ENCODE assay signal across 8 mouse cellular contexts in the genomic region with DNA sequence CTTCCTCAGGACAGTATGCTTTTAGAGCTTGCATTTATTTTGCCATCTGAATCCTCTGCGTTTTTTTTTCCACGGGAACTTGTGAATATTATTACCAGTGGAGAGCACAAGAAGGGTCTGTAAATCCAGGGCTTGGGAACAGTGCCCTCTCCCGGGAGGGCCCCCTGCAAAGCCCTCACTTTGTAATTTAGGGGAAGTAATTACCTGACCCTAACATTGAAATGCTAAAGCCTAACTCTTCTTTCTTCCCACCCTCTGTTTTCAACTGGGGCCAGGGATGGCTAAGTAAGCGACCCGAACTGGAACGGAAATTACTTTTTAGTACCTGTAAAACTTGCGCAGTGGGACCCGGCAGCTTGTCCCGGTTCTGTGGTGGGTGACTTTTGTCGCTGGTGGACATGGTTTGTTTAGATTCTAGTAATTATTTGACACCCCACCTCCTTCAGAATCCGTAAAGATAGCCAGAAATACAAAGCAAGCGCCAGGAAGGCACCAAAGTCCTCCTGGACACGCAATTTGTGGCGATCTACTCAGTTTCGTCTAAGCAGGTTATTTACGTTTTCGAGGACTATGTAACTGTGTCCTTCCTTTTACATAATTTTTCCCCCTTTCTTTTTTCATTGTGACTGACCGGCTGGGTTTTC. TPM values are rescaled to one million over a fixed set of nuclear protein-coding genes. Genes with fewer than 3 reads are reported as not detected.
DNase-seq lines count a peak whose midpoint lies in the region; ATAC-seq and TF ChIP-seq lines count a peak whose summit lies in the region.

No protein-coding gene starts in this region.

- DNase-seq in lung, embryonic 14.5 days, result peak; percentile 17
- DNase-seq in lung, postnatal 10 days, result no peak
- no peak for DNase-seq in spleen, adult 12 weeks (ENCODE audit: low spot score)
- DNase-seq in right cerebral cortex, postnatal 36 days (ENCODE audit: low spot score in 2 of 2), result no peak
- DNase-seq in lung, postnatal 14 days, result no peak

- no peaks in the 10 kb centered on the region for H3K36me3 ChIP-seq in lung, embryonic 14.5 days (ENCODE audit: insufficient read depth)
- H3K36me3 ChIP-seq in forebrain, embryonic 13.5 days (ENCODE audit: poor library complexity, severe bottlenecking), result no peaks in the 10 kb centered on the region
- H3K36me3 ChIP-seq in limb, embryonic 13.5 days, result no peaks in the 10 kb centered on the region
- no peaks in the 10 kb centered on the region for H3K36me3 ChIP-seq in stomach, embryonic 14.5 days (ENCODE audit: control insufficient read depth, insufficient read depth, low read length)

- peaks cover 65% of the 10 kb centered on the region for H3K27me3 ChIP-seq in lung, embryonic 14.5 days (ENCODE audit: insufficient read depth, low read length)
- peaks cover 78% of the 10 kb centered on the region for H3K27me3 ChIP-seq in forebrain, embryonic 13.5 days
- peaks cover 83% of the 10 kb centered on the region for H3K27me3 ChIP-seq in limb, embryonic 13.5 days
- H3K27me3 ChIP-seq in stomach, embryonic 14.5 days (ENCODE audit: control insufficient read depth, insufficient read depth, low read length), result peaks cover 32% of the 10 kb centered on the region

- peak overlapping the region; percentile 32 for H3K4me3 ChIP-seq in lung, embryonic 14.5 days (ENCODE audit: low read depth, low read length)
- peak overlapping the region; percentile 37 for H3K4me3 ChIP-seq in forebrain, embryonic 13.5 days
- H3K4me3 ChIP-seq in limb, embryonic 13.5 days, result peak overlapping the region; percentile 46
- peak overlapping the region; percentile 27 for H3K4me3 ChIP-seq in stomach, embryonic 14.5 days (ENCODE audit: low read depth, low read length)

- ATAC-seq in lung, embryonic 14.5 days (ENCODE audit: insufficient read depth), result no peak
- no peak for ATAC-seq in forebrain, embryonic 13.5 days
- no peak for ATAC-seq in limb, embryonic 13.5 days (ENCODE audit: low FRiP score, low read depth)
- no peak for ATAC-seq in stomach, embryonic 14.5 days (ENCODE audit: insufficient number of reproducible peaks, insufficient read depth, low FRiP score, low read depth)

- 2% methylated on average over 18 of the region's 18 CpGs for WGBS in lung, embryonic 14.5 days
- under 1% methylated on average over 18 of the region's 18 CpGs for WGBS in forebrain, embryonic 13.5 days
- 2% methylated on average over 18 of the region's 18 CpGs for WGBS in limb, embryonic 13.5 days
- WGBS in stomach, embryonic 14.5 days, result 3% methylated on average over 18 of the region's 18 CpGs

- no peak overlapping the region for H3K27ac ChIP-seq in lung, embryonic 14.5 days (ENCODE audit: low read depth)
- peak overlapping the region; percentile 67 for H3K27ac ChIP-seq in forebrain, embryonic 13.5 days
- no peak overlapping the region for H3K27ac ChIP-seq in limb, embryonic 13.5 days
- H3K27ac ChIP-seq in stomach, embryonic 14.5 days (ENCODE audit: low read length), result no peak overlapping the region

- H3K4me1 ChIP-seq in lung, embryonic 14.5 days (ENCODE audit: insufficient read depth), result 0 out of 2 replicates have a peak, but pooled peaks cover 7% of the 10 kb centered on the region
- H3K4me1 ChIP-seq in forebrain, embryonic 13.5 days, result peaks cover 42% of the 10 kb centered on the region
- peaks cover 20% of the 10 kb centered on the region for H3K4me1 ChIP-seq in limb, embryonic 13.5 days
- H3K4me1 ChIP-seq in stomach, embryonic 14.5 days (ENCODE audit: control insufficient read depth, insufficient read depth, low read length), result 0 out of 2 replicates have a peak, but pooled peaks cover 9% of the 10 kb centered on the region

- H3K4me2 ChIP-seq in lung, embryonic 14.5 days, result peak overlapping the region; percentile 68
- peak overlapping the region; percentile 75 for H3K4me2 ChIP-seq in forebrain, embryonic 13.5 days
- H3K4me2 ChIP-seq in limb, embryonic 13.5 days (replicated peaks), result peak overlapping the region; percentile 82
- H3K4me2 ChIP-seq in stomach, embryonic 14.5 days (replicated peaks; ENCODE audit: low read depth, low read length), result peak overlapping the region; percentile 69

- no peak overlapping the region for H3K9ac ChIP-seq in lung, embryonic 14.5 days
- H3K9ac ChIP-seq in forebrain, embryonic 13.5 days, result peak overlapping the region; percentile 65
- peak overlapping the region; percentile 60; the same call in 1 of the 2 replicates for H3K9ac ChIP-seq in limb, embryonic 13.5 days
- H3K9ac ChIP-seq in stomach, embryonic 14.5 days (replicated peaks; ENCODE audit: low read depth, low read length), result no peak overlapping the region

- TF ChIP-seq CTCF in lung, embryonic 14.5 days (IDR thresholded peaks at IDR 0.05; ENCODE audit: low read depth), result no peak

- no peaks in the 10 kb centered on the region for H3K9me3 ChIP-seq in lung, embryonic 14.5 days (ENCODE audit: low read depth, low read length)
- H3K9me3 ChIP-seq in forebrain, embryonic 13.5 days (replicated peaks), result no peaks in the 10 kb centered on the region
- no peaks in the 10 kb centered on the region for H3K9me3 ChIP-seq in limb, embryonic 13.5 days
- no peaks in the 10 kb centered on the region for H3K9me3 ChIP-seq in stomach, embryonic 14.5 days (ENCODE audit: control insufficient read depth, low read depth, low read length)

RNA-seq across cellular contexts. Expression of gene Gm5089, which starts 44.9 kb away (rescaled TPM):
- not detected in 2 replicates for polyA plus RNA-seq in lung, embryonic 14.5 days (2014; fragmentation: Nextera tagmentation; extraction: Ambion mirVana)
- polyA plus RNA-seq in forebrain, embryonic 13.5 days (2015; fragmentation: Nextera tagmentation; extraction: Ambion mirVana), result 1.6 and 2.1 TPM in 2 replicates
- 0.18 and 0.37 TPM in 2 replicates for polyA plus RNA-seq in limb, embryonic 13.5 days (2015; fragmentation: Nextera tagmentation; extraction: Ambion mirVana)
- not detected in 2 replicates for polyA plus RNA-seq in stomach, embryonic 14.5 days (2014; fragmentation: Nextera tagmentation; extraction: Ambion mirVana)

RNA-seq across cellular contexts. Expression of gene Zic5, which starts 59.5 kb away (rescaled TPM):
- not detected in 2 replicates for polyA plus RNA-seq in lung, embryonic 14.5 days (2014; fragmentation: Nextera tagmentation; extraction: Ambion mirVana)
- 17.3 and 19.5 TPM in 2 replicates for polyA plus RNA-seq in forebrain, embryonic 13.5 days (2015; fragmentation: Nextera tagmentation; extraction: Ambion mirVana)
- polyA plus RNA-seq in limb, embryonic 13.5 days (2015; fragmentation: Nextera tagmentation; extraction: Ambion mirVana), result 2.3 and 2.6 TPM in 2 replicates
- polyA plus RNA-seq in stomach, embryonic 14.5 days (2014; fragmentation: Nextera tagmentation; extraction: Ambion mirVana), result not detected in 2 replicates

Comparison
In these comparisons a context has a peak if more than half of its experiments do, and no peak if none do; other contexts are left out.
1. H3K9ac ChIP-seq: peak in forebrain, embryonic 13.5 days (single experiment) and limb, embryonic 13.5 days (single experiment); none in lung, embryonic 14.5 days (single experiment) and stomach, embryonic 14.5 days (single experiment).
2. Peak in every context shown above with its lines, with median percentiles within 50 percentile points of each other: H3K4me2 ChIP-seq and H3K4me3 ChIP-seq.